Mouse (Mus musculus) forebrain, postnatal 0 days (tissue): ENCODE results near the gene Prpf6. TPM values are rescaled to one million over a fixed set of nuclear protein-coding genes. Genes with fewer than 3 reads are reported as not detected.

Source experiments
- ATAC-seq: fragments of 200-750 bp; cut with Nextera tagmentation; 2 replicates; pipeline ENCODE4 v1.8.0; 2017; ENCODE audit warnings: mild to moderate bottlenecking, moderate library complexity
- DNase-seq: peaks from one replicate; pipeline ENCODE4 v3.0.0-alpha.2; 2015
- H3K27ac ChIP-seq: fragments of 300-500 bp; sonication (generic); 2 replicates; pipeline ENCODE4 v1.5.1; 2014; ENCODE audit warnings: low read depth, mild to moderate bottlenecking, antibody characterized with exemption, low read length, moderate library complexity, mixed read lengths
- H3K27me3 ChIP-seq: fragments of 300-500 bp; sonication (generic); 2 replicates; pipeline ENCODE4 v1.6.1; 2014; ENCODE audit warnings: mild to moderate bottlenecking, low read length, mixed read lengths; ENCODE audit not compliant: insufficient read depth
- H3K36me3 ChIP-seq: fragments of 300-500 bp; sonication (generic); 2 replicates; pipeline ENCODE4 v1.6.1; 2014; ENCODE audit warnings: mild to moderate bottlenecking, moderate library complexity; ENCODE audit not compliant: insufficient read depth
- H3K4me1 ChIP-seq: fragments of 300-500 bp; sonication (generic); 2 replicates; pipeline ENCODE4 v1.6.1; 2014; ENCODE audit warnings: antibody characterized with exemption; ENCODE audit not compliant: insufficient read depth
- H3K4me2 ChIP-seq: fragments of 300-500 bp; sonication (generic); 2 replicates; pipeline ENCODE4 v1.6.1; 2014; ENCODE audit warnings: low read depth, mild to moderate bottlenecking, moderate library complexity
- H3K4me3 ChIP-seq: fragments of 300-500 bp; sonication (generic); 2 replicates; pipeline ENCODE4 v1.5.1; 2014; ENCODE audit warnings: low read depth, low read length, mixed read lengths
- H3K9ac ChIP-seq: fragments of 300-500 bp; sonication (generic); 2 replicates; pipeline ENCODE4 v1.6.1; 2014; ENCODE audit warnings: mild to moderate bottlenecking
- H3K9me3 ChIP-seq: fragments of 300-500 bp; sonication (generic); 2 replicates; pipeline ENCODE4 v1.6.1; 2016; ENCODE audit warnings: low read length
- CTCF ChIP-seq: sonication (generic); IDR thresholded peaks from 2 replicates; pipeline ENCODE4 v1.5.1; 2016; ENCODE audit warnings: antibody characterized with exemption, control low read depth, low read depth
- WGBS: fragments of 180-500 bp; shearing (Covaris S2); extraction: QIAGEN DNeasy Blood & Tissue Kit; methylation state at CpG from one replicate; pipeline ENCODE4 v1.1.7; 2014; 5-methylcytosine and 5-hydroxymethylcytosine counted together
- polyA plus RNA-seq: library from polyadenylated mRNA; unstranded; fragments of >200 nt; fragmentation: Nextera tagmentation; extraction: Ambion mirVana; gene quantifications from 2 replicates; pipeline ENCODE4 v1.2.1, GENCODE M21; 2015
- total RNA-seq: library from RNA; depleted of rRNA; stranded (reverse); fragments of >200 nt; gene quantifications from 2 replicates; pipeline ENCODE4 v1.2.3, GENCODE M21; 2014

The Prpf6 gene
- total and polyA plus RNA-seq, 2 experiments from 2014 or later = 46.5 to 49.6 TPM

- Histone ChIP-seq H3K4me2 (no peak overlapping the region), H3K4me1 (no peaks in the 10 kb centered on the region), H3K4me3 (no peak overlapping the region), H3K9ac (no peak overlapping the region), H3K27ac (no peak overlapping the region), H3K9me3 (no peaks in the 10 kb centered on the region), H3K27me3 (no peaks in the 10 kb centered on the region), H3K36me3 (peaks cover 28% of the 10 kb centered on the region)
- DNase-seq (peak; percentile 16), ATAC-seq (peak; percentile 45)
- no peak for TF ChIP-seq CTCF
- 36% methylated on average over 17 of the region's 17 CpGs for WGBS
Observed at GRCm38 (mm10) chr2:181658930-181659555, 67.4 kb downstream of the Prpf6 start.

GRCm38 (mm10) chr2:181659609-181660055 lies 68.0 kb downstream of the Prpf6 start:
- 10% methylated on average over 9 of the region's 9 CpGs for WGBS
- no peak overlapping the region for H3K4me3 ChIP-seq
- TF ChIP-seq CTCF = peak; percentile 79
- DNase-seq (peak; percentile 73), ATAC-seq (peak; percentile 93)
- no peak overlapping the region for H3K27ac ChIP-seq
- peaks cover 25% of the 10 kb centered on the region for H3K36me3 ChIP-seq
- H3K4me1 ChIP-seq = no peaks in the 10 kb centered on the region
- H3K9ac ChIP-seq = no peak overlapping the region
- H3K27me3 ChIP-seq = no peaks in the 10 kb centered on the region
- H3K4me2 ChIP-seq = no peak overlapping the region
- H3K9me3 ChIP-seq = no peaks in the 10 kb centered on the region

DNA sequence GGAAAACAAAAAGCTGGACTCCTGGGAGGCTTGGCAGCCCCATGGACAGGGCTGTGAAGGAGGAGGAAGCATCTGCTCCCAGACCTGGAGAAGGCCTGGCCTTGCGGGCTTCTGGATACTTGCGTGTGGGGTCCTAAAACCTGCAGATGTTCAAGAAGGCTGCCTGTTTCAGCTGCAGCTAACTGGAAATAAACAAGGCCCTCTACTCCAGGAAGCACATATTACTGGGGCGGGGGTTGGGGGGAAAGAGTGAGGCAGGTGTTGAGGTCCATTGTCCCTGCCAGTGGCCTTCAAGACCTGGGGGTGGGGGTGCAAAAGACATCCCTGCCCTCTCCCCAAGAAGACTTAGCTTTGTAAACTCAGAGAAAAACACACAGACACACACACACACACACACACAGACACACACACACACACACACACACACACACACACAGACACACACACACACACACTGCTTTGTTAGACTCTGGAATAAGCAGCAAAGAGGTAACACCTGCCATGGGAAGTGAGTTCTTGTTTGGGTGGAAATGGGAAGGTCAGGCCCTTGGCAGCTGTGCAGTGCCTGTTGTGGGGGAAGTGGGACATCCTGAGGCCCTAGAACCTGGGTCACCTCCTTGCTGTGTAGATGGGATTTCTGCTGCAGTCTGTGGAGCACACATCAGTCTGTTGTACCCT lies 71.1 kb downstream of the Prpf6 start:
- Histone ChIP-seq H3K4me3 (no peak overlapping the region), H3K36me3 (no peaks in the 10 kb centered on the region), H3K9me3 (no peaks in the 10 kb centered on the region), H3K4me2 (no peak overlapping the region), H3K27me3 (peaks cover under 1% of the 10 kb centered on the region), H3K4me1 (no peaks in the 10 kb centered on the region), H3K9ac (no peak overlapping the region), H3K27ac (no peak overlapping the region)
- no peak for TF ChIP-seq CTCF
- ATAC-seq (no peak), DNase-seq (no peak)
- 87% methylated on average over 3 of the region's 3 CpGs for WGBS

GRCm38 (mm10) chr2:181663298-181663630 lies 71.6 kb downstream of the Prpf6 start:
- Histone ChIP-seq H3K4me2 (no peak overlapping the region), H3K4me1 (no peaks in the 10 kb centered on the region), H3K27me3 (peaks cover 6% of the 10 kb centered on the region), H3K9ac (no peak overlapping the region), H3K36me3 (no peaks in the 10 kb centered on the region), H3K9me3 (no peaks in the 10 kb centered on the region), H3K4me3 (no peak overlapping the region), H3K27ac (no peak overlapping the region)
- WGBS = 35% methylated on average over 4 of the region's 4 CpGs
- ATAC-seq (no peak), DNase-seq (no peak)
- no peak for TF ChIP-seq CTCF

DNA sequence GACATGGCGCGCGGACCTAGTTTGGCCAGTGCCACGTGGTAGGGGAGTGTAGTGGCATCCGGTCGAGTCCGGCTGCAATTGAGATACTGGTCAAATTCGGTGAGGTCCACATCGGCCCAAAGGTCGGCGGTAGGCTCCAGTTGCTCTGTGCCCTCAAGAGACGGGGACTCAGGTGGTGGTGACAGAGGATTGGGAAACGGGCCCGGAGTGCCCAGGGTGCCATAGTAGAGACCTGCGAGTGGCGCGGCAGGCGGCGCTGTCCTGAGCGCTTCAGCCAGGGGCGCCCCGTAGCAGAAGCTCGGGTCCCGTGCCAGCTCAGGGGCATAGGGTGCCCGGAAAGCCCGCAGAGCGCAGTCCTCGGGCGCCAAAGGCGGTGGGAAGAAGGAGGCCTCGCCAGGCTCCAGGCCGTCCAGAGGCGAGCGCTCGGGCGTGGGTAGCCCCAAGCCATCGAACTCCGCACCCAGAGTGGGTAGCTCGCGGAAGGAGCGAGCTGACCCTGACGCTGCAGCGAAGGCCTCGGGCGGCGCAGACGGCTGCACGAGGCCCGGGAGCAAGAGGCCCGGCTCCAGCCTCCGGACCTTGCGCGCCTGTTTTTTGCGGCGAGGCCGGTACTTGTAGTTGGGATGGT lies 78.7 kb downstream of the Prpf6 start:
- Histone ChIP-seq H3K27me3 (peaks cover 62% of the 10 kb centered on the region), H3K4me3 (peak overlapping the region; percentile 43), H3K9me3 (no peaks in the 10 kb centered on the region), H3K4me1 (0 out of 2 replicates have a peak, but pooled peaks cover 3% of the 10 kb centered on the region), H3K9ac (peak overlapping the region; percentile 51; the same call in 1 of the 2 replicates), H3K27ac (no peak overlapping the region), H3K4me2 (peak overlapping the region; percentile 66), H3K36me3 (no peaks in the 10 kb centered on the region)
- DNase-seq = no peak
- TF ChIP-seq CTCF = peak; percentile 31
- WGBS = 6% methylated on average over 56 of the region's 56 CpGs
- ATAC-seq = peak; percentile 21; the same call in 1 of the 2 replicates

- Histone ChIP-seq H3K4me3 (peak overlapping the region; percentile 43), H3K27me3 (peaks cover 62% of the 10 kb centered on the region), H3K36me3 (no peaks in the 10 kb centered on the region), H3K4me2 (peak overlapping the region; percentile 66), H3K27ac (no peak overlapping the region), H3K9me3 (no peaks in the 10 kb centered on the region), H3K4me1 (0 out of 2 replicates have a peak, but pooled peaks cover 8% of the 10 kb centered on the region), H3K9ac (peak overlapping the region; percentile 51)
- TF ChIP-seq CTCF = no peak
- ATAC-seq = peak; percentile 46
- DNase-seq = peak; percentile 56
- 3% methylated on average over 41 of the region's 41 CpGs for WGBS
Observed at GRCm38 (mm10) chr2:181670913-181671311, 79.2 kb downstream of the Prpf6 start.

- ATAC-seq = peak; percentile 30
Observed at GRCm38 (mm10) chr2:181671326-181671725, 79.7 kb downstream of the Prpf6 start, which contains the start of gene Sox18. Sox18 (minus strand) TSS chr2:181671640.

More at GRCm38 (mm10) chr2:181671326-181671725, 79.7 kb downstream of the Prpf6 start, which contains the start of gene Sox18:
- peaks cover 62% of the 10 kb centered on the region for H3K27me3 ChIP-seq
- H3K9ac ChIP-seq = peak within 1 kb of the TSS; percentile 51
- peak within 1 kb of the TSS; percentile 43 for H3K4me3 ChIP-seq
- peak within 1 kb of the TSS; percentile 66 for H3K4me2 ChIP-seq
- no peaks in the 10 kb centered on the region for H3K9me3 ChIP-seq
- H3K36me3 ChIP-seq = no peaks in the 10 kb centered on the region
- 5% methylated on average over 43 of the region's 43 CpGs for WGBS
- H3K27ac ChIP-seq = no peak within 1 kb of the TSS
- no peak for TF ChIP-seq CTCF
- DNase-seq = no peak
- H3K4me1 ChIP-seq = 0 out of 2 replicates have a peak, but pooled peaks cover 8% of the 10 kb centered on the region
